Mouse (Mus musculus) forebrain, postnatal 0 days (tissue): ENCODE results near the gene Syce3. TPM values are rescaled to one million over a fixed set of nuclear protein-coding genes. Genes with fewer than 3 reads are reported as not detected.

Experiments
- ATAC-seq: fragments of 200-750 bp; cut with Nextera tagmentation; 2 replicates; pipeline ENCODE4 v1.8.0; 2017; ENCODE audit warnings: mild to moderate bottlenecking, moderate library complexity
- DNase-seq: peaks from one replicate; pipeline ENCODE4 v3.0.0-alpha.2; 2015
- H3K27ac ChIP-seq: fragments of 300-500 bp; sonication (generic); 2 replicates; pipeline ENCODE4 v1.5.1; 2014; ENCODE audit warnings: low read depth, mild to moderate bottlenecking, antibody characterized with exemption, low read length, moderate library complexity, mixed read lengths
- H3K27me3 ChIP-seq: fragments of 300-500 bp; sonication (generic); 2 replicates; pipeline ENCODE4 v1.6.1; 2014; ENCODE audit warnings: mild to moderate bottlenecking, low read length, mixed read lengths; ENCODE audit not compliant: insufficient read depth
- H3K36me3 ChIP-seq: fragments of 300-500 bp; sonication (generic); 2 replicates; pipeline ENCODE4 v1.6.1; 2014; ENCODE audit warnings: mild to moderate bottlenecking, moderate library complexity; ENCODE audit not compliant: insufficient read depth
- H3K4me1 ChIP-seq: fragments of 300-500 bp; sonication (generic); 2 replicates; pipeline ENCODE4 v1.6.1; 2014; ENCODE audit warnings: antibody characterized with exemption; ENCODE audit not compliant: insufficient read depth
- H3K4me2 ChIP-seq: fragments of 300-500 bp; sonication (generic); 2 replicates; pipeline ENCODE4 v1.6.1; 2014; ENCODE audit warnings: low read depth, mild to moderate bottlenecking, moderate library complexity
- H3K4me3 ChIP-seq: fragments of 300-500 bp; sonication (generic); 2 replicates; pipeline ENCODE4 v1.5.1; 2014; ENCODE audit warnings: low read depth, low read length, mixed read lengths
- H3K9ac ChIP-seq: fragments of 300-500 bp; sonication (generic); 2 replicates; pipeline ENCODE4 v1.6.1; 2014; ENCODE audit warnings: mild to moderate bottlenecking
- H3K9me3 ChIP-seq: fragments of 300-500 bp; sonication (generic); 2 replicates; pipeline ENCODE4 v1.6.1; 2016; ENCODE audit warnings: low read length
- CTCF ChIP-seq: sonication (generic); IDR thresholded peaks from 2 replicates; pipeline ENCODE4 v1.5.1; 2016; ENCODE audit warnings: antibody characterized with exemption, control low read depth, low read depth
- WGBS: fragments of 180-500 bp; shearing (Covaris S2); extraction: QIAGEN DNeasy Blood & Tissue Kit; methylation state at CpG from one replicate; pipeline ENCODE4 v1.1.7; 2014; 5-methylcytosine and 5-hydroxymethylcytosine counted together
- polyA plus RNA-seq: library from polyadenylated mRNA; unstranded; fragments of >200 nt; fragmentation: Nextera tagmentation; extraction: Ambion mirVana; gene quantifications from 2 replicates; pipeline ENCODE4 v1.2.1, GENCODE M21; 2015
- total RNA-seq: library from RNA; depleted of rRNA; stranded (reverse); fragments of >200 nt; gene quantifications from 2 replicates; pipeline ENCODE4 v1.2.3, GENCODE M21; 2014

Gene Syce3
- total and polyA plus RNA-seq, 2 experiments from 2014 or later = not detected

DNA sequence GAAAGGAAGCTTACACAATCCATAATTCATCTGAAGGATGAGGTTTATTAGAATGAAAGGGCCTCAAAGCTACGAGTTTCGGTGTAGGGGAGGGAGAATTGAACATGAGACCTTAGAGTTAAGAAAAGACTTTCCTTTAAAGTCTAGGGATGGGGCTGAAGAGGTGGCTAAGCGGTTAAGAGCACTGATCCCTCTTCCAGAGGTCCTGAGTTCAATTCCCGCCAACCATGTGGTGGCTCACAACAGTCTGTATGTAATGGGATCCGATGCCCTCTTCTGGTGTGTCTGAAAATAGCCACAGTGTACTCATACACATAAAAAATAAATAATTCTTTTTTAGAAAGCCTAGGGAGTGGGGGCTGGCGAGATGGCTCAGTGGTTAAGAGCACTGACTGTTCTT lies 20.0 kb upstream of the Syce3 start:
- TF ChIP-seq CTCF = peak; percentile 41
- H3K4me3 ChIP-seq = peak overlapping the region; percentile 65
- 47% methylated on average over 6 of the region's 6 CpGs for WGBS
- peak overlapping the region; percentile 89 for H3K27ac ChIP-seq
- DNase-seq (no peak), ATAC-seq (no peak)
- H3K27me3 ChIP-seq = no peaks in the 10 kb centered on the region
- H3K9ac ChIP-seq = peak overlapping the region; percentile 74
- peaks cover 10% of the 10 kb centered on the region; the same call in 1 of the 2 replicates for H3K4me1 ChIP-seq
- no peaks in the 10 kb centered on the region for H3K9me3 ChIP-seq
- H3K4me2 ChIP-seq = peak overlapping the region; percentile 95
- peaks cover 23% of the 10 kb centered on the region for H3K36me3 ChIP-seq

DNA sequence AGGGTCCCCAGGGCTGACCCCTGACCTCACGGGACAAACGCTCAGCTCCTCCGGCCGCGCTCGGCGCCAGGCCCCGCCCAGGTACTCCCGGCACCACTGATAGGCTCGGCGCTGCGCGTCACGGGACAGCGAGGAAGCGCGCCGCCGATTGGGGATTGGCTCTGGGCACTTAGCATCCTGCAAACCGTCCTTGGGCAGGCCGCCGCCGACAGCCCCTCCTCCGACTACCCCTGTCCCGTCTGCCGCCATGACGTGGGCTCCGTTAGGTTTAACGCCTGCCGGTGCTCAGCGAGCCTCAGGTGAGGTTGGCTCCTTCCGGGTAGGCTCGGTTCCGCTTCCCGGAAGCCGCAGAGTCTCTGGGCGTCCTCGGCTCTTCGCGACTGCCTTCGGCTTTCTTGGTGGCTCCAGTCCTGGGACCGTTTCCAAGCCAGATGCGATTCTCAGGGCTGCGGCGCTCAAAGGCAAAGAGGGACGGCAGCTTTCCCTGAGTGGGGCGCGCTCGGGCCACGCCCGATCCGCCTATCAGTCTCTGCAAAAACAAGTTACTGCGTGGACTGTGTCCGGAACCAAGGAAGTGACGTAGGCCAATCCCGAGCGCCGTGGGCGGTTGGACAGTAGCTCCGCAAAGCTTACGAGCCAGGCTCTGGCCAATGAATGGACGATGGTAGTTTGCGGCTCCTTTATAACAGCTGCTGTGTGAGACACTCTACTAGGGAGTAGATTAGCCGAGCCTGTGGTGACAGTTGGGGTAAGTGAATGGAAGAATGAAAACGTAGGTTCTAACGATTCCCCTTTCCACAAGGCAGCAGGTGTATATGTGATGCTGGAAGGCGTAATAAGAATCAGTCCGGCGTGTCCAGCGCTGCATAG lies 19.3 kb upstream of the Syce3 start, which contains the start of the genes C730034F03Rik, Gm44502 and Chkb:
Gene C730034F03Rik (plus strand): TSS at position 238 of the 870 bp plus-strand sequence.
Gene Gm44502 (minus strand): TSS at position 345 of the 870 bp plus-strand sequence.
Gene Chkb (minus strand): TSS at position 557 of the 870 bp plus-strand sequence.
- no peaks in the 10 kb centered on the region for H3K9me3 ChIP-seq
- ATAC-seq = peak; percentile 95
- under 1% methylated on average over 70 of the region's 70 CpGs for WGBS
- H3K9ac ChIP-seq = peak within 1 kb of the TSS; percentile 74
- no peak; the same call in 1 of the 2 replicates for TF ChIP-seq CTCF
- H3K36me3 ChIP-seq = peaks cover 23% of the 10 kb centered on the region
- no peaks in the 10 kb centered on the region for H3K27me3 ChIP-seq
- peak within 1 kb of the TSS; percentile 65 for H3K4me3 ChIP-seq
- peak within 1 kb of the TSS; percentile 89 for H3K27ac ChIP-seq
- H3K4me2 ChIP-seq = peak within 1 kb of the TSS; percentile 95
- H3K4me1 ChIP-seq = peaks cover 10% of the 10 kb centered on the region; the same call in 1 of the 2 replicates
- DNase-seq = peak; percentile 95

DNA sequence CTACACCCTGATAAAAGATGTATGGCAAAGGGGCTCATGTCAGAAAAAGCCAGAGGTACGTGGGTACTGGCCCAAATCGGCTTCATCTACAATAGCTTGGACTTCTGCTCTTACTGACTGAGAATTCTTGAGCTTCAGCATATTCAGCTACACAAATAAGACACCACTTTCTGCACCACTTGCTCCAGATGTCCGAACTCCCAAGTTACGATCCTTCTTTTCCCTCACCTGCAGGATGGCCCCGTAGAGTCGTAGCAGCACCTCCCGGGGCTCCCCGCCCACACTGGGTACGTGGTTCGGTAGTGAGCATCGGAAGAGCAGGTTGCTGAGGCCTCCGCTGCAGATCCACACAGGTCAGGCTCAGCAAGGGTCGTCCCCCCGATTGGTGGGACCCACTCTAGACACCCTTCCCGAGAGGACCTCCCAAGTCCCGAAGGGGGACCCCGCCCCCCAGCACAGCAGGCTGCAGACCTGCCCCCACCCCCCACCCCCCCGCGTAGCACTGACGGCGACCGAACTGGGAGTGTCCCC lies 18.6 kb upstream of the Syce3 start:
- no peaks in the 10 kb centered on the region for H3K9me3 ChIP-seq
- peak; percentile 15 for ATAC-seq

DNA sequence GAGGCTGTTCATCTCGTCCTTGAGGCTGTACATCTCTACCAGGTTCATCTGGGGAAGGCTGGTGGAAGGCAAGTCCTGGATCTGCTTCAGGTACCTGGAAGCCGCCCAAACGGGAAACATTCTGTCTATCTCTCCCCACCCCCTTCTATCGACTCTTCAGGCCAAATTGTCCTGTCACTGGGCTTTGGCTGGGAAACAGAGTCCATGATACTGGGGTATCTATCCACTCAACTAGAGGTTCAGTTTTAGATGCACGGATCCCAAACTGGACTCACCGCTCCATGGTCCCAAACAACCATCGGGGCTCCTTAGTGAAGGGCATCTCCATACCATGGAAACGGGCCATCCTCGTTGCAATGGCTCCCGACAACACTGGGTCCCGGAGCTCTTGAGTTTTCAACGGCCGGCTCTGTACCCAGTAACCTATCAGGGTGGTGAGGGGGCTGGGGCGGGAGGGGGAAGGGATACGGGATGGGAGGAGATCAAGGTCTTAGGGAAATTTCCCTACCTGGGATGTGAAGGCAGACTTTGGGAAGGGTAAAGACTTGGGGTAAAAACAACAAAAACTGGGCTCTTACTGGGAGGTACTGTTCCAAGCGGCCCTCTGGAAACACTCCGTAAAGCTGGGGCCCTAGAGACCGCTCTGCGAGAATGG lies 18.0 kb upstream of the Syce3 start:
- H3K36me3 ChIP-seq = peaks cover 23% of the 10 kb centered on the region
- 0 out of 2 replicates have a peak overlapping the region, but pooled peaks have one; percentile 74 for H3K9ac ChIP-seq
- peak overlapping the region; percentile 95 for H3K4me2 ChIP-seq
- 83% methylated on average over 19 of the region's 19 CpGs for WGBS
- H3K27ac ChIP-seq = no peak overlapping the region
- H3K9me3 ChIP-seq = no peaks in the 10 kb centered on the region
- ATAC-seq = no peak
- H3K4me1 ChIP-seq = peaks cover 10% of the 10 kb centered on the region; the same call in 1 of the 2 replicates
- DNase-seq = no peak
- peak overlapping the region; percentile 65 for H3K4me3 ChIP-seq
- TF ChIP-seq CTCF = no peak
- no peaks in the 10 kb centered on the region for H3K27me3 ChIP-seq

More for the DNA sequence above, 18.6 kb upstream of the Syce3 start:
- Histone ChIP-seq H3K36me3 (peaks cover 23% of the 10 kb centered on the region), H3K9ac (peak overlapping the region; percentile 74), H3K4me3 (peak overlapping the region; percentile 65), H3K27me3 (no peaks in the 10 kb centered on the region), H3K27ac (peak overlapping the region; percentile 42; the same call in 1 of the 2 replicates), H3K4me1 (peaks cover 10% of the 10 kb centered on the region; the same call in 1 of the 2 replicates), H3K4me2 (peak overlapping the region; percentile 95)
- peak; percentile 35 for DNase-seq
- WGBS = 4% methylated on average over 22 of the region's 22 CpGs
- no peak for TF ChIP-seq CTCF

DNA sequence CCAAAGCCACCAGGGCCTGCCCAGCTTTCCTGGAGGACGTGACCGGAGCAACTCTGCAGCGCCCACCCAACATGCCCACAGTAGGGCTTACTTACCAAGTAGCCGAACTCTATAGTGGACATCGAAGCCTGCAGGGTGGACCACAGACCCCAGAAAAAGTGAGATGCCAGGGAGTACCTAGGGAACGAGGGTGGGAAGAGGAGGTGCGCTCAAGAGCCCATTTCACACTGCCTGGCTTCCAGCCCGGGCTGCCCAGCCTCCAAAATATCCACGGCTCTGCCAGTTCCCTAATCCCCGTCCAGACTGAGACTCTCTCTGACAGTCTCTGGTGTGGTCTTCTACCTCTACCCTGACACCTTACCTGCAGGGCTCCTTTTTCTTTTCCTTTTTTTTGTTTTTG lies 16.4 kb upstream of the Syce3 start:
- H3K4me2 ChIP-seq = no peak overlapping the region
- TF ChIP-seq CTCF = no peak
- 83% methylated on average over 10 of the region's 10 CpGs for WGBS
- ATAC-seq (no peak), DNase-seq (no peak)
- H3K9me3 ChIP-seq = no peaks in the 10 kb centered on the region
- no peak overlapping the region for H3K4me3 ChIP-seq
- H3K27me3 ChIP-seq = no peaks in the 10 kb centered on the region
- H3K36me3 ChIP-seq = peaks cover 28% of the 10 kb centered on the region
- no peak overlapping the region for H3K9ac ChIP-seq
- peaks cover 10% of the 10 kb centered on the region; the same call in 1 of the 2 replicates for H3K4me1 ChIP-seq
- no peak overlapping the region for H3K27ac ChIP-seq

DNA sequence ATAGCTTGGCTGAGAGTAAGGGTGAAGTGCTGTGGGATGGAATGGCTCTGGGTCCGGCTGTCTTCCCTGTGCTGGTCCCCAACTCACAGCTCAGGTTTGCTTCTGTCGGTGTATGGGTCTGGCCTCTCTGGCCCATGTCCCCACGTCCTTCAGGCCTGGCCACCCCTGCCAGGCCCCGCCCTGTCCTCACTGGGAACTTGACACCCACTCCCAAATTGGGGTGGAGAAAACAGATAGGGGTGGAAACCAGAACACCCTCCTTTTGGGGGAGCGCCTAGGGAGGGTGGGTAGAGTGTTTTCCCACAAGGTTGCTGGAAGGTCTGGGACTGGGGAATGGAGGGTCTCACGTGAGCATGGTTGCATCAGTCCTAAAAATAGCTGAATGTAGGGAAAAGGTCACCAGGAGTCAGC lies 15.4 kb upstream of the Syce3 start, which contains the start of gene Cpt1b:
Gene Cpt1b (minus strand): TSS at position 153 of the 411 bp plus-strand sequence.
- WGBS = 47% methylated on average over 6 of the region's 6 CpGs
- Histone ChIP-seq H3K9me3 (no peaks in the 10 kb centered on the region), H3K27me3 (no peaks in the 10 kb centered on the region), H3K4me3 (no peak within 1 kb of the TSS), H3K36me3 (peaks cover 28% of the 10 kb centered on the region), H3K4me2 (no peak within 1 kb of the TSS), H3K27ac (no peak within 1 kb of the TSS), H3K4me1 (peaks cover 10% of the 10 kb centered on the region; the same call in 1 of the 2 replicates), H3K9ac (no peak within 1 kb of the TSS)
- ATAC-seq (no peak), DNase-seq (no peak)
- TF ChIP-seq CTCF = no peak
